Mouse (Mus musculus): Measurements from ENCODE around the gene Map1b.

GRCm38 (mm10) chr13:99554960-99555359 lies 38.6 kb upstream of the Map1b start:
- TF ChIP-seq CTCF (IDR thresholded peaks at IDR 0.05; ENCODE audit: insufficient read depth, low read depth, low read length) (no peak), POLR2A (IDR thresholded peaks at IDR 0.05; ENCODE audit: insufficient read depth, low read depth, low read length) (no peak)

Measured in olfactory bulb, adult 2 months (tissue).